Mouse (Mus musculus): Measurements from ENCODE around the gene Rpl3l. TPM values are rescaled to one million over a fixed set of nuclear protein-coding genes. Genes with fewer than 3 reads are reported as not detected.

The Rpl3l gene
- polyA plus RNA-seq, 1 experiment from 2014 or later, result 0.36 TPM

- WGBS, result 3% methylated on average over 51 of the region's 51 CpGs
- TF ChIP-seq CTCF (IDR thresholded peaks at IDR 0.05; ENCODE audit: low read depth), result no peak
- H3K27me3 ChIP-seq (ENCODE audit: insufficient read depth, low read length), result no peaks in the 10 kb centered on the region
- peak; percentile 8; the same call in 1 of the 2 replicates for ATAC-seq (replicated peaks; ENCODE audit: low FRiP score, low read depth)
- H3K9ac ChIP-seq (ENCODE audit: low read depth, low read length), result peak overlapping the region; percentile 80
- peak overlapping the region; percentile 78 for H3K4me3 ChIP-seq (replicated peaks; ENCODE audit: low read depth, low read length)
- peaks cover 17% of the 10 kb centered on the region for H3K36me3 ChIP-seq (ENCODE audit: insufficient read depth, low read length)
- peak overlapping the region; percentile 84 for H3K27ac ChIP-seq
- H3K4me2 ChIP-seq (ENCODE audit: low read length), result peak overlapping the region; percentile 88
- H3K9me3 ChIP-seq (replicated peaks; ENCODE audit: low read length), result no peaks in the 10 kb centered on the region
- H3K4me1 ChIP-seq (replicated peaks; ENCODE audit: insufficient read depth, low read length), result peaks cover 15% of the 10 kb centered on the region
- no peak for DNase-seq (ENCODE audit: low spot score)
Measured at GRCm38 (mm10) chr17:24695326-24696010, 32.2 kb upstream of the Rpl3l start.

- H3K9me3 ChIP-seq (replicated peaks; ENCODE audit: low read length), result no peaks in the 10 kb centered on the region
- ATAC-seq (replicated peaks; ENCODE audit: low FRiP score, low read depth) (peak; percentile 88), DNase-seq (ENCODE audit: low spot score) (peak; percentile 90)
- H3K4me3 ChIP-seq (replicated peaks; ENCODE audit: low read depth, low read length), result peak within 1 kb of the TSS; percentile 78
- peak; percentile 20; the same call in 1 of the 2 replicates for TF ChIP-seq CTCF (IDR thresholded peaks at IDR 0.05; ENCODE audit: low read depth)
- no peaks in the 10 kb centered on the region for H3K27me3 ChIP-seq (ENCODE audit: insufficient read depth, low read length)
- peaks cover 23% of the 10 kb centered on the region for H3K36me3 ChIP-seq (ENCODE audit: insufficient read depth, low read length)
- H3K4me1 ChIP-seq (replicated peaks; ENCODE audit: insufficient read depth, low read length), result peaks cover 15% of the 10 kb centered on the region
- H3K27ac ChIP-seq, result peak within 1 kb of the TSS; percentile 84
- peak within 1 kb of the TSS; percentile 80 for H3K9ac ChIP-seq (ENCODE audit: low read depth, low read length)
- whole genome bisulfite sequencing, result under 1% methylated on average over 70 of the region's 76 CpGs
- peak within 1 kb of the TSS; percentile 88 for H3K4me2 ChIP-seq (ENCODE audit: low read length)
Measured at GRCm38 (mm10) chr17:24696011-24696697, 31.5 kb upstream of the Rpl3l start, which contains the start of the genes Gfer and Noxo1. Gfer (minus strand) TSS chr17:24696156. Noxo1 (plus strand) TSS chr17:24696234.

DNA sequence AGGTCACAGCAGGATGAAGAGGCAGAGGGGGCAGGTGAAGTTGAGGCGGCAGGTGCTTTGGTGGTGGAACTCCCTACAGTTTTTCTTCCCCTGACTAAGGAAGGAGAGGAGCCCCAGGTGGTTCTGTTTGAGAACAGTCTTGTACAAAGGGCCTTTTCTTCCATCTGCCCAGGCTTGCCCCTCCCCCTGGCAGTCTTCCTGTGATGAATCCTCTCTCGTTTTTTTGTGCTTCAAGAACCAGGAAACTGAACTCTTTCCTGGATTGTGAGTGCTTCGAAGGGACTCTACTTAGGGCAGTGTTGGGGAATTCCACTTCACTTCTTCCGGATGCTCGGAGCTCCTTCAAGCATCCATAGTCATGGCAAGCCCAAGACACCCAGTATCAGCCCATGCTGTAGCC lies 29.6 kb upstream of the Rpl3l start:
- DNase-seq (ENCODE audit: low spot score), result peak; percentile 21
- Histone ChIP-seq H3K4me3 (replicated peaks; ENCODE audit: low read depth, low read length) (no peak overlapping the region), H3K27me3 (ENCODE audit: insufficient read depth, low read length) (no peaks in the 10 kb centered on the region), H3K4me2 (ENCODE audit: low read length) (no peak overlapping the region), H3K4me1 (replicated peaks; ENCODE audit: insufficient read depth, low read length) (peaks cover 15% of the 10 kb centered on the region), H3K36me3 (ENCODE audit: insufficient read depth, low read length) (peaks cover 24% of the 10 kb centered on the region), H3K9ac (ENCODE audit: low read depth, low read length) (no peak overlapping the region), H3K9me3 (replicated peaks; ENCODE audit: low read length) (no peaks in the 10 kb centered on the region), H3K27ac (no peak overlapping the region)
- ATAC-seq (replicated peaks; ENCODE audit: low FRiP score, low read depth), result no peak
- 18% methylated on average over 5 of the region's 5 CpGs for WGBS
- no peak for TF ChIP-seq CTCF (IDR thresholded peaks at IDR 0.05; ENCODE audit: low read depth)

- peaks cover 21% of the 10 kb centered on the region for H3K36me3 ChIP-seq (ENCODE audit: insufficient read depth, low read length)
- no peak overlapping the region for H3K4me2 ChIP-seq (ENCODE audit: low read length)
- DNase-seq (ENCODE audit: low spot score) (no peak), ATAC-seq (replicated peaks; ENCODE audit: low FRiP score, low read depth) (no peak)
- 71% methylated on average over 9 of the region's 9 CpGs for whole genome bisulfite sequencing
- H3K27me3 ChIP-seq (ENCODE audit: insufficient read depth, low read length), result no peaks in the 10 kb centered on the region
- no peaks in the 10 kb centered on the region for H3K9me3 ChIP-seq (replicated peaks; ENCODE audit: low read length)
- no peak overlapping the region for H3K27ac ChIP-seq
- no peak for TF ChIP-seq CTCF (IDR thresholded peaks at IDR 0.05; ENCODE audit: low read depth)
- H3K4me3 ChIP-seq (replicated peaks; ENCODE audit: low read depth, low read length), result no peak overlapping the region
- no peak overlapping the region for H3K9ac ChIP-seq (ENCODE audit: low read depth, low read length)
- H3K4me1 ChIP-seq (replicated peaks; ENCODE audit: insufficient read depth, low read length), result peaks cover 15% of the 10 kb centered on the region
Measured at GRCm38 (mm10) chr17:24698715-24699114, 28.9 kb upstream of the Rpl3l start.

DNA sequence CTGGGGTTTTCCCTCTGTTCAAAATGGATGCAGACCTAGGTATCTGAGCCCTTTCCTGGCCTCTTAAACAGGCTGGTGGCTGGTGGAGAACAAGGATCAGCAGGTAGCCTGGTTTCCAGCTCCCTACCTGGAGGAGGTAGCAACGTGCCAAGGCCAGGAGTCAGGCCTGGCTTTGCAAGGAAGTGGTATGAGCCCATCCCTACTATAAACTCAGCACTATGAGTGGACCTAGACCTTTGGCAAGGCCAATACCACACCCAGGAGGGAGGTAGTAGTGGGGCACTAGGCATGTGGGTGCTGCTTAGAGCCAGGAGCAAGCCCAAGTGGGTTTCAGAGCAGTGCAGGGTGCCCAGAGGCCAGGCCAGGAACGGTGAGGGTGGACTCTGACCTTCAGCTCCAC lies 28.1 kb upstream of the Rpl3l start:
- H3K4me3 ChIP-seq (replicated peaks; ENCODE audit: low read depth, low read length), result no peak overlapping the region
- no peak overlapping the region for H3K4me2 ChIP-seq (ENCODE audit: low read length)
- peaks cover 15% of the 10 kb centered on the region for H3K4me1 ChIP-seq (replicated peaks; ENCODE audit: insufficient read depth, low read length)
- H3K36me3 ChIP-seq (ENCODE audit: insufficient read depth, low read length), result peaks cover 29% of the 10 kb centered on the region
- no peak for TF ChIP-seq CTCF (IDR thresholded peaks at IDR 0.05; ENCODE audit: low read depth)
- no peaks in the 10 kb centered on the region for H3K27me3 ChIP-seq (ENCODE audit: insufficient read depth, low read length)
- DNase-seq (ENCODE audit: low spot score) (no peak), ATAC-seq (replicated peaks; ENCODE audit: low FRiP score, low read depth) (no peak)
- H3K9me3 ChIP-seq (replicated peaks; ENCODE audit: low read length), result no peaks in the 10 kb centered on the region
- H3K9ac ChIP-seq (ENCODE audit: low read depth, low read length), result no peak overlapping the region
- H3K27ac ChIP-seq, result no peak overlapping the region
- WGBS, result 86% methylated on average over 2 of the region's 2 CpGs

- WGBS, result 86% methylated on average over 9 of the region's 9 CpGs
- no peak overlapping the region for H3K27ac ChIP-seq
- no peak for DNase-seq (ENCODE audit: low spot score)
- 0 out of 2 replicates have a peak overlapping the region, but pooled peaks have one; percentile 18 for H3K9ac ChIP-seq (ENCODE audit: low read depth, low read length)
- peaks cover 31% of the 10 kb centered on the region for H3K36me3 ChIP-seq (ENCODE audit: insufficient read depth, low read length)
- H3K4me1 ChIP-seq (replicated peaks; ENCODE audit: insufficient read depth, low read length), result peaks cover 10% of the 10 kb centered on the region
- no peak for ATAC-seq (replicated peaks; ENCODE audit: low FRiP score, low read depth)
- no peaks in the 10 kb centered on the region for H3K9me3 ChIP-seq (replicated peaks; ENCODE audit: low read length)
- no peaks in the 10 kb centered on the region for H3K27me3 ChIP-seq (ENCODE audit: insufficient read depth, low read length)
- H3K4me2 ChIP-seq (ENCODE audit: low read length), result no peak overlapping the region
- H3K4me3 ChIP-seq (replicated peaks; ENCODE audit: low read depth, low read length), result no peak overlapping the region
- TF ChIP-seq CTCF (IDR thresholded peaks at IDR 0.05; ENCODE audit: low read depth), result no peak
Measured at GRCm38 (mm10) chr17:24701251-24701650, 26.4 kb upstream of the Rpl3l start.
